Mouse (Mus musculus) lung, adult 2 months (tissue): ENCODE data around the gene Wdr45b. TPM values are rescaled to one million over a fixed set of nuclear protein-coding genes. Genes with fewer than 3 reads are reported as not detected.

Source experiments
- DNase-seq: peaks from one replicate; pipeline ENCODE4 v3.0.0; 2022
- H3K4me1 ChIP-seq: fragments of 200-500 bp; 2 replicates; pipeline ENCODE4 v1.6.1; 2011; ENCODE audit warnings: low read length; ENCODE audit not compliant: control insufficient read depth, insufficient read depth
- H3K4me3 ChIP-seq: fragments of 200-500 bp; replicated peaks from 2 replicates; pipeline ENCODE3; 2011; ENCODE audit warnings: low read depth, mild to moderate bottlenecking, control low read depth, low read length; ENCODE audit errors: extremely low read depth
- CTCF ChIP-seq: fragments of 200-500 bp; IDR thresholded peaks from 2 replicates; pipeline ENCODE4 v1.5.1; 2011; ENCODE audit warnings: mild to moderate bottlenecking, low read length, control low read depth; ENCODE audit not compliant: insufficient read depth
- POLR2A ChIP-seq: fragments of 200-500 bp; IDR thresholded peaks from 2 replicates; pipeline ENCODE4 v1.6.1; 2011; ENCODE audit warnings: low read depth, mild to moderate bottlenecking, control low read depth, low read length, borderline replicate concordance; ENCODE audit errors: extremely low read depth
- WGBS: fragments of 180-500 bp; shearing (Covaris S2); methylation state at CpG from one replicate; pipeline ENCODE4 v1.1.7; 2018; 5-methylcytosine and 5-hydroxymethylcytosine counted together
- polyA plus RNA-seq: library from polyadenylated mRNA; depleted of rRNA; stranded (reverse); fragments of >200 nt; gene quantifications from 2 replicates; pipeline ENCODE4 v1.2.3, GENCODE M21; 2012; rRNA removed

Gene Wdr45b
- polyA plus RNA-seq, 1 experiment, result 45.3 TPM

GRCm38 (mm10) chr11:121298493-121298892, 55.8 kb downstream of the Wdr45b start:
- 88% methylated on average over 8 of the region's 8 CpGs for WGBS
- no peak for DNase-seq

GRCm38 (mm10) chr11:121294771-121295170, 59.5 kb downstream of the Wdr45b start:
- WGBS, result 92% methylated on average over 5 of the region's 5 CpGs
- no peaks in the 10 kb centered on the region for H3K4me1 ChIP-seq
- TF ChIP-seq POLR2A, result no peak
- TF ChIP-seq CTCF, result no peak
- H3K4me3 ChIP-seq, result no peak overlapping the region
- DNase-seq, result no peak

More at GRCm38 (mm10) chr11:121298493-121298892, 55.8 kb downstream of the Wdr45b start:
- no peak overlapping the region for H3K4me3 ChIP-seq
- H3K4me1 ChIP-seq, result no peaks in the 10 kb centered on the region
- TF ChIP-seq POLR2A (no peak), CTCF (no peak)

- DNase-seq, result no peak
- TF ChIP-seq CTCF, result no peak
- no peak for TF ChIP-seq POLR2A
- 91% methylated on average over 3 of the region's 3 CpGs for WGBS
- no peaks in the 10 kb centered on the region for H3K4me1 ChIP-seq
- no peak overlapping the region for H3K4me3 ChIP-seq
These were observed 64.4 kb downstream of the Wdr45b start for GRCm38 (mm10) chr11:121289859-121290258.

- Histone ChIP-seq H3K4me1 (no peaks in the 10 kb centered on the region; the same call in 1 of the 2 replicates), H3K4me3 (no peak overlapping the region)
- no peak for DNase-seq
- 49% methylated on average over 6 of the region's 6 CpGs for WGBS
- no peak for TF ChIP-seq POLR2A
- TF ChIP-seq CTCF, result no peak
These were observed 71.3 kb downstream of the Wdr45b start for GRCm38 (mm10) chr11:121282911-121283310.

- TF ChIP-seq CTCF (no peak), POLR2A (no peak)
- WGBS, result 74% methylated on average over 3 of the region's 3 CpGs
- Histone ChIP-seq H3K4me3 (no peak overlapping the region), H3K4me1 (no peaks in the 10 kb centered on the region; the same call in 1 of the 2 replicates)
- no peak for DNase-seq
These were observed 76.2 kb downstream of the Wdr45b start for GRCm38 (mm10) chr11:121278011-121278410.

GRCm38 (mm10) chr11:121277516-121277915, 76.7 kb downstream of the Wdr45b start:
- no peak for DNase-seq
- TF ChIP-seq POLR2A (no peak), CTCF (no peak)
- WGBS, result 79% methylated on average over 8 of the region's 8 CpGs
- no peak overlapping the region for H3K4me3 ChIP-seq
- H3K4me1 ChIP-seq, result no peaks in the 10 kb centered on the region; the same call in 1 of the 2 replicates

Other genes with a start within 250 kb of the Wdr45b start
- gene Tex19.2, start 235.8 kb downstream of the Wdr45b start, polyA plus RNA-seq, result not detected in 2 replicates
- not detected in 2 replicates for gene Tex19.1, start 208.3 kb downstream of the Wdr45b start, polyA plus RNA-seq
- gene Uts2r, start 194.2 kb downstream of the Wdr45b start, polyA plus RNA-seq, result 0.13 TPM in 1 of 2 replicates, not detected in the other
- 13.4 and 13.9 TPM in 2 replicates for gene Hexdc, start 150.0 kb downstream of the Wdr45b start, polyA plus RNA-seq
- gene Ogfod3, start 149.7 kb downstream of the Wdr45b start, polyA plus RNA-seq, result 11.5 and 14.1 TPM in 2 replicates
- gene Cybc1, start 125.1 kb downstream of the Wdr45b start, polyA plus RNA-seq, result 23.7 and 25.3 TPM in 2 replicates
- gene Narf, start 117.2 kb downstream of the Wdr45b start, polyA plus RNA-seq, result 16.6 and 21.5 TPM in 2 replicates
- gene Foxk2, start 94.5 kb downstream of the Wdr45b start, polyA plus RNA-seq, result 30.3 and 34.2 TPM in 2 replicates
- 2.4 and 2.7 TPM in 2 replicates for gene Rab40b, start 33.8 kb upstream of the Wdr45b start, polyA plus RNA-seq
- 6.1 and 9.0 TPM in 2 replicates for gene Fn3krp, start 67.0 kb upstream of the Wdr45b start, polyA plus RNA-seq
- gene Fn3k, start 80.5 kb upstream of the Wdr45b start, polyA plus RNA-seq, result 1.7 and 3.3 TPM in 2 replicates
- 39.0 and 51.3 TPM in 2 replicates for gene Tbcd, start 97.5 kb upstream of the Wdr45b start, polyA plus RNA-seq
- 1.3 and 5.6 TPM in 2 replicates for gene Zfp750, start 164.9 kb upstream of the Wdr45b start, polyA plus RNA-seq